Mouse (Mus musculus): ENCODE measurements around the gene Prkg1. TPM values are rescaled to one million over a fixed set of nuclear protein-coding genes. Genes with fewer than 3 reads are reported as not detected.
A peak's percentile ranks its signal among the peaks of the same experiment; 100 is the strongest.
"Not testable (repeated sequence)": the region's sequence is repeated elsewhere in the genome, so short reads cannot be mapped to it uniquely, and the experiment has no call there.

Gene Prkg1
- polyA plus RNA-seq, 1 experiment from 2014 or later: 5.7 TPM

GRCm38 (mm10) chr19:31361161-31361560, 403.7 kb downstream of the Prkg1 start:
- H3K4me3 ChIP-seq (replicated peaks): no peak overlapping the region
- WGBS: 52% methylated on average over 3 of the region's 3 CpGs
- no peak for ATAC-seq (ENCODE audit: insufficient number of reproducible peaks, insufficient read depth, low FRiP score, low TSS enrichment, low read depth)

GRCm38 (mm10) chr19:31354959-31355358, 409.9 kb downstream of the Prkg1 start:
- H3K4me3 ChIP-seq (replicated peaks): no peak overlapping the region
- H3K27me3 ChIP-seq: no peaks in the 10 kb centered on the region
- H3K9me3 ChIP-seq: no peaks in the 10 kb centered on the region
- 76% methylated on average over 1 of the region's 1 CpGs for WGBS
- no peaks in the 10 kb centered on the region for H3K36me3 ChIP-seq
- no peak overlapping the region for H3K4me2 ChIP-seq
- no peaks in the 10 kb centered on the region for H3K4me1 ChIP-seq (replicated peaks)
- H3K27ac ChIP-seq: no peak overlapping the region
- ATAC-seq (ENCODE audit: insufficient number of reproducible peaks, insufficient read depth, low FRiP score, low TSS enrichment, low read depth): no peak
- H3K9ac ChIP-seq (replicated peaks): no peak overlapping the region

More at GRCm38 (mm10) chr19:31361161-31361560, 403.7 kb downstream of the Prkg1 start:
- H3K27me3 ChIP-seq: no peaks in the 10 kb centered on the region
- H3K4me1 ChIP-seq (replicated peaks): no peaks in the 10 kb centered on the region
- H3K9ac ChIP-seq (replicated peaks): no peak overlapping the region
- no peaks in the 10 kb centered on the region for H3K36me3 ChIP-seq
- no peaks in the 10 kb centered on the region for H3K9me3 ChIP-seq
- H3K27ac ChIP-seq: no peak overlapping the region
- no peak overlapping the region for H3K4me2 ChIP-seq

- H3K9me3 ChIP-seq; H3K27ac ChIP-seq; H3K27me3 ChIP-seq; H3K4me2 ChIP-seq; H3K9ac ChIP-seq (replicated peaks); H3K4me1 ChIP-seq (replicated peaks); H3K4me3 ChIP-seq (replicated peaks); ATAC-seq (ENCODE audit: insufficient number of reproducible peaks, insufficient read depth, low FRiP score, low TSS enrichment, low read depth); H3K36me3 ChIP-seq: not testable (repeated sequence)
These were observed 412.0 kb downstream of the Prkg1 start for GRCm38 (mm10) chr19:31352784-31353183.

- Histone ChIP-seq H3K27ac (no peak overlapping the region), H3K4me2 (no peak overlapping the region), H3K27me3 (no peaks in the 10 kb centered on the region), H3K4me1 (replicated peaks) (no peaks in the 10 kb centered on the region), H3K36me3 (no peaks in the 10 kb centered on the region), H3K9ac (replicated peaks) (no peak overlapping the region), H3K9me3 (no peaks in the 10 kb centered on the region), H3K4me3 (replicated peaks) (no peak overlapping the region)
- WGBS: 53% methylated on average over 3 of the region's 3 CpGs
- no peak for ATAC-seq (ENCODE audit: insufficient number of reproducible peaks, insufficient read depth, low FRiP score, low TSS enrichment, low read depth)
These were observed 413.0 kb downstream of the Prkg1 start for GRCm38 (mm10) chr19:31351796-31352195.

- 28% methylated on average over 4 of the region's 4 CpGs for WGBS
- Histone ChIP-seq H3K27me3 (no peaks in the 10 kb centered on the region), H3K27ac (no peak overlapping the region), H3K9ac (replicated peaks) (no peak overlapping the region), H3K4me2 (no peak overlapping the region), H3K4me3 (replicated peaks) (no peak overlapping the region), H3K9me3 (no peaks in the 10 kb centered on the region), H3K36me3 (no peaks in the 10 kb centered on the region), H3K4me1 (replicated peaks) (peaks cover 7% of the 10 kb centered on the region; the same call in 1 of the 2 replicates)
- no peak for ATAC-seq (ENCODE audit: insufficient number of reproducible peaks, insufficient read depth, low FRiP score, low TSS enrichment, low read depth)
These were observed 422.7 kb downstream of the Prkg1 start for GRCm38 (mm10) chr19:31342150-31342549.

- no peak overlapping the region for H3K9ac ChIP-seq (replicated peaks)
- no peak overlapping the region for H3K27ac ChIP-seq
- no peaks in the 10 kb centered on the region for H3K36me3 ChIP-seq
- peaks cover 7% of the 10 kb centered on the region; the same call in 1 of the 2 replicates for H3K4me1 ChIP-seq (replicated peaks)
- no peak for ATAC-seq (ENCODE audit: insufficient number of reproducible peaks, insufficient read depth, low FRiP score, low TSS enrichment, low read depth)
- no peaks in the 10 kb centered on the region for H3K9me3 ChIP-seq
- no peaks in the 10 kb centered on the region for H3K27me3 ChIP-seq
- H3K4me3 ChIP-seq (replicated peaks): no peak overlapping the region
- H3K4me2 ChIP-seq: no peak overlapping the region
- WGBS: 39% methylated on average over 1 of the region's 1 CpGs
These were observed 423.9 kb downstream of the Prkg1 start for GRCm38 (mm10) chr19:31340898-31341297.

- 62% methylated on average over 5 of the region's 5 CpGs for WGBS
- peak; percentile 71 for ATAC-seq (ENCODE audit: insufficient number of reproducible peaks, insufficient read depth, low FRiP score, low TSS enrichment, low read depth)
- Histone ChIP-seq H3K4me2 (no peak overlapping the region), H3K27me3 (no peaks in the 10 kb centered on the region), H3K4me3 (replicated peaks) (no peak overlapping the region), H3K4me1 (replicated peaks) (peaks cover 7% of the 10 kb centered on the region; the same call in 1 of the 2 replicates), H3K9me3 (no peaks in the 10 kb centered on the region), H3K36me3 (no peaks in the 10 kb centered on the region), H3K27ac (no peak overlapping the region), H3K9ac (replicated peaks) (no peak overlapping the region)
These were observed 426.3 kb downstream of the Prkg1 start for GRCm38 (mm10) chr19:31338355-31339101.

GRCm38 (mm10) chr19:31337863-31338217, 427.0 kb downstream of the Prkg1 start:
- Histone ChIP-seq H3K4me3 (replicated peaks) (no peak overlapping the region), H3K4me1 (replicated peaks) (peaks cover 7% of the 10 kb centered on the region; the same call in 1 of the 2 replicates), H3K9me3 (no peaks in the 10 kb centered on the region), H3K36me3 (no peaks in the 10 kb centered on the region), H3K27ac (no peak overlapping the region), H3K4me2 (no peak overlapping the region), H3K9ac (replicated peaks) (no peak overlapping the region), H3K27me3 (no peaks in the 10 kb centered on the region)
- 77% methylated on average over 6 of the region's 6 CpGs for WGBS
- ATAC-seq (ENCODE audit: insufficient number of reproducible peaks, insufficient read depth, low FRiP score, low TSS enrichment, low read depth): no peak

GRCm38 (mm10) chr19:31337163-31337862, 427.5 kb downstream of the Prkg1 start:
- H3K4me1 ChIP-seq (replicated peaks): peaks cover 7% of the 10 kb centered on the region; the same call in 1 of the 2 replicates
- no peak overlapping the region; the same call in 1 of the 2 replicates for H3K9ac ChIP-seq (replicated peaks)

GRCm38 (mm10) chr19:31336381-31336780, 428.5 kb downstream of the Prkg1 start:
- Histone ChIP-seq H3K4me2 (no peak overlapping the region), H3K9ac (replicated peaks) (no peak overlapping the region), H3K4me3 (replicated peaks) (no peak overlapping the region), H3K4me1 (replicated peaks) (peaks cover 7% of the 10 kb centered on the region; the same call in 1 of the 2 replicates), H3K9me3 (no peaks in the 10 kb centered on the region), H3K27me3 (no peaks in the 10 kb centered on the region), H3K27ac (no peak overlapping the region), H3K36me3 (no peaks in the 10 kb centered on the region)
- WGBS: 83% methylated on average over 3 of the region's 3 CpGs
- no peak for ATAC-seq (ENCODE audit: insufficient number of reproducible peaks, insufficient read depth, low FRiP score, low TSS enrichment, low read depth)

More at GRCm38 (mm10) chr19:31337163-31337862, 427.5 kb downstream of the Prkg1 start:
- ATAC-seq (ENCODE audit: insufficient number of reproducible peaks, insufficient read depth, low FRiP score, low TSS enrichment, low read depth): no peak
- Histone ChIP-seq H3K4me3 (replicated peaks) (no peak overlapping the region), H3K27me3 (no peaks in the 10 kb centered on the region), H3K36me3 (no peaks in the 10 kb centered on the region), H3K4me2 (no peak overlapping the region), H3K9me3 (no peaks in the 10 kb centered on the region), H3K27ac (no peak overlapping the region)
- WGBS: 77% methylated on average over 8 of the region's 9 CpGs

GRCm38 (mm10) chr19:31329893-31330292, 434.9 kb downstream of the Prkg1 start:
- 17% methylated on average over 5 of the region's 5 CpGs for WGBS
- H3K4me2 ChIP-seq: peak overlapping the region; percentile 22
- ATAC-seq (ENCODE audit: insufficient number of reproducible peaks, insufficient read depth, low FRiP score, low TSS enrichment, low read depth): no peak
- H3K9me3 ChIP-seq: no peaks in the 10 kb centered on the region
- no peak overlapping the region for H3K4me3 ChIP-seq (replicated peaks)
- H3K4me1 ChIP-seq (replicated peaks): peaks cover 21% of the 10 kb centered on the region
- H3K27me3 ChIP-seq: no peaks in the 10 kb centered on the region
- H3K9ac ChIP-seq (replicated peaks): no peak overlapping the region
- H3K36me3 ChIP-seq: no peaks in the 10 kb centered on the region
- no peak overlapping the region for H3K27ac ChIP-seq

Measured in limb, embryonic 12.5 days (tissue).